Mouse (Mus musculus): Measurements from ENCODE around the gene Myl6b. TPM values are rescaled to one million over a fixed set of nuclear protein-coding genes. Genes with fewer than 3 reads are reported as not detected.

The Myl6b gene
- not detected for polyA plus RNA-seq (2014; fragmentation: Illumina TruSeq; extraction: RNeasy Lipid Tissue Mini Kit (QIAGEN cat#74804); ENCODE audit: low replicate concordance)

GRCm38 (mm10) chr10:128498590-128498989 is at the start of gene Myl6b:
Gene Myl6b (minus strand): TSS chr10:128498685.

GRCm38 (mm10) chr10:128547361-128548032 is 49.0 kb upstream of the Myl6b start, which contains the start of gene Zc3h10:
Gene Zc3h10 (minus strand): TSS chr10:128547774.

GRCm38 (mm10) chr10:128525671-128526308 is 27.3 kb upstream of the Myl6b start, which contains the start of gene Esyt1:
Gene Esyt1 (minus strand): TSS chr10:128525871.

GRCm38 (mm10) chr10:128493695-128494666 is 4.5 kb downstream of the Myl6b start, which contains the start of gene Myl6:
Gene Myl6 (minus strand): TSS chr10:128494145.

GRCm38 (mm10) chr10:128458719-128459408 is 39.6 kb downstream of the Myl6b start, which contains the start of gene Smarcc2:
Gene Smarcc2 (plus strand): TSS chr10:128459248.

Other genes starting within 250 kb of the Myl6b start
- gene Apon, start 244.6 kb downstream of the Myl6b start, polyA plus RNA-seq (2014; fragmentation: Illumina TruSeq; extraction: RNeasy Lipid Tissue Mini Kit (QIAGEN cat#74804); ENCODE audit: low replicate concordance): 0.41 TPM
- not detected for gene Apof, start 230.0 kb downstream of the Myl6b start, polyA plus RNA-seq (2014; fragmentation: Illumina TruSeq; extraction: RNeasy Lipid Tissue Mini Kit (QIAGEN cat#74804); ENCODE audit: low replicate concordance)
- gene Stat2, start 228.1 kb downstream of the Myl6b start, polyA plus RNA-seq (2014; fragmentation: Illumina TruSeq; extraction: RNeasy Lipid Tissue Mini Kit (QIAGEN cat#74804); ENCODE audit: low replicate concordance): 12.8 TPM
- gene Il23a, start 199.9 kb downstream of the Myl6b start, polyA plus RNA-seq (2014; fragmentation: Illumina TruSeq; extraction: RNeasy Lipid Tissue Mini Kit (QIAGEN cat#74804); ENCODE audit: low replicate concordance): 0.48 TPM
- gene Pan2, start 195.3 kb downstream of the Myl6b start, polyA plus RNA-seq (2014; fragmentation: Illumina TruSeq; extraction: RNeasy Lipid Tissue Mini Kit (QIAGEN cat#74804); ENCODE audit: low replicate concordance): 8.3 TPM
- gene Cnpy2, start 176.2 kb downstream of the Myl6b start, polyA plus RNA-seq (2014; fragmentation: Illumina TruSeq; extraction: RNeasy Lipid Tissue Mini Kit (QIAGEN cat#74804); ENCODE audit: low replicate concordance): 20.6 TPM
- 247 TPM for gene Cs, start 161.0 kb downstream of the Myl6b start, polyA plus RNA-seq (2014; fragmentation: Illumina TruSeq; extraction: RNeasy Lipid Tissue Mini Kit (QIAGEN cat#74804); ENCODE audit: low replicate concordance)
- gene Coq10a, start 129.7 kb downstream of the Myl6b start, polyA plus RNA-seq (2014; fragmentation: Illumina TruSeq; extraction: RNeasy Lipid Tissue Mini Kit (QIAGEN cat#74804); ENCODE audit: low replicate concordance): 13.4 TPM
- gene Ankrd52, start 121.6 kb downstream of the Myl6b start, polyA plus RNA-seq (2014; fragmentation: Illumina TruSeq; extraction: RNeasy Lipid Tissue Mini Kit (QIAGEN cat#74804); ENCODE audit: low replicate concordance): 4.7 TPM
- gene Slc39a5, start 97.5 kb downstream of the Myl6b start, polyA plus RNA-seq (2014; fragmentation: Illumina TruSeq; extraction: RNeasy Lipid Tissue Mini Kit (QIAGEN cat#74804); ENCODE audit: low replicate concordance): 0.78 TPM
- gene Nabp2, start 87.2 kb downstream of the Myl6b start, polyA plus RNA-seq (2014; fragmentation: Illumina TruSeq; extraction: RNeasy Lipid Tissue Mini Kit (QIAGEN cat#74804); ENCODE audit: low replicate concordance): 10.6 TPM
- 5.2 TPM for gene Rnf41, start 87.0 kb downstream of the Myl6b start, polyA plus RNA-seq (2014; fragmentation: Illumina TruSeq; extraction: RNeasy Lipid Tissue Mini Kit (QIAGEN cat#74804); ENCODE audit: low replicate concordance)
- gene Smarcc2, start 39.4 kb downstream of the Myl6b start, polyA plus RNA-seq (2014; fragmentation: Illumina TruSeq; extraction: RNeasy Lipid Tissue Mini Kit (QIAGEN cat#74804); ENCODE audit: low replicate concordance): 35.8 TPM
- 27.1 TPM for gene Myl6, start 4.5 kb downstream of the Myl6b start, polyA plus RNA-seq (2014; fragmentation: Illumina TruSeq; extraction: RNeasy Lipid Tissue Mini Kit (QIAGEN cat#74804); ENCODE audit: low replicate concordance)
- 1.9 TPM for gene Esyt1, start 27.2 kb upstream of the Myl6b start, polyA plus RNA-seq (2014; fragmentation: Illumina TruSeq; extraction: RNeasy Lipid Tissue Mini Kit (QIAGEN cat#74804); ENCODE audit: low replicate concordance)
- gene Zc3h10, start 49.1 kb upstream of the Myl6b start, polyA plus RNA-seq (2014; fragmentation: Illumina TruSeq; extraction: RNeasy Lipid Tissue Mini Kit (QIAGEN cat#74804); ENCODE audit: low replicate concordance): 0.85 TPM
- 15.5 TPM for gene Rpl41, start 50.6 kb upstream of the Myl6b start, polyA plus RNA-seq (2014; fragmentation: Illumina TruSeq; extraction: RNeasy Lipid Tissue Mini Kit (QIAGEN cat#74804); ENCODE audit: low replicate concordance)
- 72.6 TPM for gene Pa2g4, start 67.3 kb upstream of the Myl6b start, polyA plus RNA-seq (2014; fragmentation: Illumina TruSeq; extraction: RNeasy Lipid Tissue Mini Kit (QIAGEN cat#74804); ENCODE audit: low replicate concordance)
- gene Erbb3, start 91.0 kb upstream of the Myl6b start, polyA plus RNA-seq (2014; fragmentation: Illumina TruSeq; extraction: RNeasy Lipid Tissue Mini Kit (QIAGEN cat#74804); ENCODE audit: low replicate concordance): 157 TPM
- gene Rps26, start 128.1 kb upstream of the Myl6b start, polyA plus RNA-seq (2014; fragmentation: Illumina TruSeq; extraction: RNeasy Lipid Tissue Mini Kit (QIAGEN cat#74804); ENCODE audit: low replicate concordance): 7.5 TPM
- 0.41 TPM for gene Ikzf4, start 147.3 kb upstream of the Myl6b start, polyA plus RNA-seq (2014; fragmentation: Illumina TruSeq; extraction: RNeasy Lipid Tissue Mini Kit (QIAGEN cat#74804); ENCODE audit: low replicate concordance)
- 2.4 TPM for gene Suox, start 175.4 kb upstream of the Myl6b start, polyA plus RNA-seq (2014; fragmentation: Illumina TruSeq; extraction: RNeasy Lipid Tissue Mini Kit (QIAGEN cat#74804); ENCODE audit: low replicate concordance)
- 70.4 TPM for gene Rab5b, start 197.6 kb upstream of the Myl6b start, polyA plus RNA-seq (2014; fragmentation: Illumina TruSeq; extraction: RNeasy Lipid Tissue Mini Kit (QIAGEN cat#74804); ENCODE audit: low replicate concordance)
- gene Pmel, start 205.5 kb upstream of the Myl6b start, polyA plus RNA-seq (2014; fragmentation: Illumina TruSeq; extraction: RNeasy Lipid Tissue Mini Kit (QIAGEN cat#74804); ENCODE audit: low replicate concordance): not detected
- gene Cdk2, start 206.3 kb upstream of the Myl6b start, polyA plus RNA-seq (2014; fragmentation: Illumina TruSeq; extraction: RNeasy Lipid Tissue Mini Kit (QIAGEN cat#74804); ENCODE audit: low replicate concordance): 14.3 TPM
- 41.2 TPM for gene Dgka, start 246.2 kb upstream of the Myl6b start, polyA plus RNA-seq (2014; fragmentation: Illumina TruSeq; extraction: RNeasy Lipid Tissue Mini Kit (QIAGEN cat#74804); ENCODE audit: low replicate concordance)
- 0.89 TPM for gene Pym1, start 249.2 kb upstream of the Myl6b start, polyA plus RNA-seq (2014; fragmentation: Illumina TruSeq; extraction: RNeasy Lipid Tissue Mini Kit (QIAGEN cat#74804); ENCODE audit: low replicate concordance)

Measured in small intestine, adult 10 weeks (tissue).